Mouse (Mus musculus) lung, postnatal 0 days (tissue): Measurements from ENCODE around the gene Krtap19-3. TPM values are rescaled to one million over a fixed set of nuclear protein-coding genes. Genes with fewer than 3 reads are reported as not detected.

Experiments used
- ATAC-seq: fragments of 200-750 bp; cut with Nextera tagmentation; 2 replicates; pipeline ENCODE4 v1.8.0; 2017; ENCODE audit warnings: moderate library complexity
- DNase-seq: peaks from one replicate; pipeline ENCODE4 v3.0.0-alpha.2; 2016; ENCODE audit warnings: low spot score
- H3K27ac ChIP-seq: fragments of 300-500 bp; sonication (generic); 2 replicates; pipeline ENCODE4 v1.5.1; 2014; ENCODE audit warnings: antibody characterized with exemption, mild to moderate bottlenecking, low read length, mixed read lengths
- H3K27me3 ChIP-seq: fragments of 300-500 bp; sonication (generic); replicated peaks from 2 replicates; pipeline ENCODE4 v1.6.1; 2014; ENCODE audit warnings: low read length, mixed read lengths; ENCODE audit not compliant: insufficient read depth
- H3K36me3 ChIP-seq: fragments of 300-500 bp; sonication (generic); 2 replicates; pipeline ENCODE4 v1.6.1; 2014; ENCODE audit warnings: low read length, mixed read lengths; ENCODE audit not compliant: insufficient read depth
- H3K4me1 ChIP-seq: fragments of 300-500 bp; sonication (generic); 2 replicates; pipeline ENCODE4 v1.6.1; 2014; ENCODE audit warnings: antibody characterized with exemption, low read depth, low read length, mixed read lengths; ENCODE audit not compliant: insufficient read depth
- H3K4me2 ChIP-seq: fragments of 300-500 bp; sonication (generic); replicated peaks from 2 replicates; pipeline ENCODE4 v1.6.1; 2014; ENCODE audit warnings: low read depth, mild to moderate bottlenecking, low read length, moderate library complexity, mixed read lengths
- H3K4me3 ChIP-seq: fragments of 300-500 bp; sonication (generic); 2 replicates; pipeline ENCODE4 v1.5.1; 2014; ENCODE audit warnings: low read depth, low read length
- H3K9ac ChIP-seq: fragments of 300-500 bp; sonication (generic); replicated peaks from 2 replicates; pipeline ENCODE4 v1.6.1; 2014; ENCODE audit warnings: low read depth, mild to moderate bottlenecking
- H3K9me3 ChIP-seq: fragments of 300-500 bp; sonication (generic); 2 replicates; pipeline ENCODE4 v1.6.1; 2016; ENCODE audit warnings: low read length, mixed read lengths
- CTCF ChIP-seq: IDR thresholded peaks from 2 replicates; pipeline ENCODE4 v1.5.1; 2016; ENCODE audit warnings: antibody characterized with exemption, mild to moderate bottlenecking
- EP300 ChIP-seq: IDR thresholded peaks from 2 replicates; pipeline ENCODE4 v1.6.1; 2016; ENCODE audit warnings: antibody characterized with exemption, mild to moderate bottlenecking, control low read depth
- whole genome bisulfite sequencing: fragments of 180-500 bp; shearing (Covaris S2); extraction: QIAGEN DNeasy Blood & Tissue Kit; methylation state at CpG from one replicate; pipeline ENCODE4 v1.1.7; 2014; 5-methylcytosine and 5-hydroxymethylcytosine counted together
- polyA plus RNA-seq: library from polyadenylated mRNA; unstranded; fragments of >200 nt; fragmentation: Nextera tagmentation; extraction: Ambion mirVana; gene quantifications from 2 replicates; pipeline ENCODE4 v1.2.1, GENCODE M21; 2015

Krtap19-3 gene
- polyA plus RNA-seq: not detected in 2 replicates

DNA sequence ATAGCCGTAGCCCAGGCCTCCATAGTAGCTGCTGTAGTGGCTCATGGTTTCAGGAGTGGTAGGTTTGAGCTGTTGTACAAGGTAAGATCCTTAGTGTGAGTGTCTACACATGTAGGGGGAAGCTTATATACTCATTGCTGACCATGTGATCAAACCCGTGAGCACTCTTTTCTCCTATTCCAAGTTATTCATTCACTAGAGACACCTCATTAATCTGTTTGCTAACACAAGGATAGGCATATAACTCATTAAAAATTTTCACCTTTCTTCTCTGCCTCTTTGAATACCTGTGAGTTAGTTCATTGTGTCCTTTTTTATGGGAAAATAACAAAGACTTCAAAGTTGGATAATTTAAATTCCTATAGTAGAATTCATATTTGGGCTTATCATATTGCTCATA, at the start of gene Krtap19-3:
TSS of gene Krtap19-3 (minus strand) at position 101 of the 400 bp plus-strand sequence.
- Histone ChIP-seq H3K9ac (no peak within 1 kb of the TSS), H3K27me3 (no peaks in the 10 kb centered on the region), H3K27ac (no peak within 1 kb of the TSS), H3K9me3 (no peaks in the 10 kb centered on the region), H3K36me3 (no peaks in the 10 kb centered on the region), H3K4me3 (no peak within 1 kb of the TSS), H3K4me2 (no peak within 1 kb of the TSS), H3K4me1 (no peaks in the 10 kb centered on the region)
- no peak for DNase-seq
- no peak for ATAC-seq
- WGBS: 70% methylated on average over 2 of the region's 2 CpGs
- no peak for TF ChIP-seq CTCF
- no peak for TF ChIP-seq EP300

DNA sequence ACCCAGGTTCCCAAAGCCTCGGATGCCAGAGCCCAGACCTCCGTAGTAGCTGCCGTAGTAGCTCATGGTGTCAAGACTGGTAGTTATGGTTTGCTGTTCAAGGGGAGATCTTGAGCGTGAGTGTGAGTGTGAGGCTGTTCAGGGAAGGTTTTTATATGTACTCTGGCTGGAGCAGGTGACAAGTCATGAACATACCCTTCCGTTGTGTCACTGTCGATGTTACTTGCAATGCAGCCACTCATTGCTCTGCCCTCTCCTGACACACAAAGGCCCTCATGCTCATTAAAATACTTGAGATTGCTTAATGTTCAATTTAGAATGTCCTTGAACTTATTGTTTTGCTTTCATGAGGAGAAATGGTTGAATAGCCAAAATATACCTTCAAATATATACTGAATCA, 18.5 kb upstream of the Krtap19-3 start, which contains the start of gene Krtap19-5:
TSS of gene Krtap19-5 (minus strand) at position 101 of the 400 bp plus-strand sequence.
- H3K9ac ChIP-seq: no peak within 1 kb of the TSS
- no peaks in the 10 kb centered on the region for H3K27me3 ChIP-seq
- ATAC-seq (no peak), DNase-seq (no peak)
- 84% methylated on average over 6 of the region's 6 CpGs for WGBS
- no peak within 1 kb of the TSS for H3K27ac ChIP-seq
- no peaks in the 10 kb centered on the region for H3K4me1 ChIP-seq
- no peak for TF ChIP-seq CTCF
- no peak for TF ChIP-seq EP300
- H3K4me2 ChIP-seq: no peak within 1 kb of the TSS
- no peaks in the 10 kb centered on the region for H3K36me3 ChIP-seq
- no peaks in the 10 kb centered on the region for H3K9me3 ChIP-seq
- H3K4me3 ChIP-seq: no peak within 1 kb of the TSS

DNA sequence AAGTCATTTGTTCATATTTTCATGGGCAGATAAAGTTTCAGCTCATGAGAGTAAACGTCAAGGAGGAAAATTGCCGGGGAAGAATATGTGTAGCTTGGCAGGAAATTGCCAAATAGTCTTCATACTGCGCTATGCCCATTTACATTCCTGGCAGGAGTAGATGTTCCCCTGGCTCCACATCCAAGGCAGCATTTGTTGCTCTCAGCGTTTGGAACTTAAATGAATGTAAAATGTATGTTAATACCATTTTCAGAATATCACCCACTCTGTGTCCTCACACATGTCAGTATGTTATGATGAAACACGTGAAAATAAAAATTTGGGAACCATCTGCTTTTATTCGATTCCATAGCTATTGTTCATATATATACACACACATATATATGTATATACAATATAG, 9.0 kb upstream of the Krtap19-3 start:
- ATAC-seq: no peak

GRCm38 (mm10) chr16:88884989-88885388, 7.2 kb upstream of the Krtap19-3 start, which contains the start of gene Krtap19-4:
Gene Krtap19-4, minus strand, starts transcription at chr16:88885089.
- DNase-seq (no peak), ATAC-seq (no peak)
- Histone ChIP-seq H3K4me3 (no peak within 1 kb of the TSS), H3K27me3 (no peaks in the 10 kb centered on the region), H3K9ac (no peak within 1 kb of the TSS), H3K4me1 (no peaks in the 10 kb centered on the region), H3K4me2 (no peak within 1 kb of the TSS), H3K9me3 (no peaks in the 10 kb centered on the region), H3K27ac (no peak within 1 kb of the TSS), H3K36me3 (no peaks in the 10 kb centered on the region)
- WGBS: 85% methylated on average over 5 of the region's 5 CpGs
- TF ChIP-seq CTCF (no peak), EP300 (no peak)

More for the DNA sequence above, 9.0 kb upstream of the Krtap19-3 start:
- TF ChIP-seq EP300 (no peak), CTCF (no peak)
- Histone ChIP-seq H3K4me3 (no peak overlapping the region), H3K27ac (no peak overlapping the region), H3K36me3 (no peaks in the 10 kb centered on the region), H3K9ac (no peak overlapping the region), H3K9me3 (no peaks in the 10 kb centered on the region), H3K4me1 (no peaks in the 10 kb centered on the region), H3K27me3 (no peaks in the 10 kb centered on the region), H3K4me2 (no peak overlapping the region)
- WGBS: 68% methylated on average over 6 of the region's 6 CpGs
- DNase-seq: no peak

DNA sequence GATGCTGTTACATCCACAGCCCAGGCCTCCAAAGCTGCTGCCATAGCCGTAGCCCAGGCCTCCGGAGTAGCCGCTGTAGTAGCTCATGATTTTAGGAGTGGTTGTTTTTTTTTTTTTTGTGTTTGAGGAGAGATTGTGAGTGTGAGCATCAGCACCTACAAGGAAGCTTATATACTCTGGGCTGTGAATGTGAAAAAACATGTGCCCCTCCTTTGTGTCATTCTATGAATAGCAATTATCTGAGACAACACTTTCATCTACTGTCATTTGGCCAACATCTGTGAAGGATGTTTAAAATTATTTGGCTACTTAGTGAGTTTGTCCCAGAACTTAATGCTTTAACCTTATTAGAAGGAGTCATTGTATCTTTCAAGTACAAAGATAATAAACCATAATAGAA, 3.7 kb downstream of the Krtap19-3 start, which contains the start of gene Krtap19-2:
TSS of gene Krtap19-2 (minus strand) at position 101 of the 400 bp plus-strand sequence.
- no peaks in the 10 kb centered on the region for H3K27me3 ChIP-seq
- H3K9ac ChIP-seq: no peak within 1 kb of the TSS
- DNase-seq (no peak), ATAC-seq (no peak)
- H3K4me1 ChIP-seq: no peaks in the 10 kb centered on the region
- no peaks in the 10 kb centered on the region for H3K9me3 ChIP-seq
- no peaks in the 10 kb centered on the region for H3K36me3 ChIP-seq
- WGBS: 94% methylated on average over 3 of the region's 3 CpGs
- no peak within 1 kb of the TSS for H3K27ac ChIP-seq
- H3K4me2 ChIP-seq: no peak within 1 kb of the TSS
- no peak within 1 kb of the TSS for H3K4me3 ChIP-seq
- no peak for TF ChIP-seq EP300
- TF ChIP-seq CTCF: no peak

- H3K9ac ChIP-seq: no peak within 1 kb of the TSS
- WGBS: 78% methylated on average over 6 of the region's 6 CpGs
- TF ChIP-seq CTCF (no peak), EP300 (no peak)
- no peak within 1 kb of the TSS for H3K27ac ChIP-seq
- no peak within 1 kb of the TSS for H3K4me2 ChIP-seq
- ATAC-seq (no peak), DNase-seq (no peak)
- H3K27me3 ChIP-seq: no peaks in the 10 kb centered on the region
- H3K4me1 ChIP-seq: no peaks in the 10 kb centered on the region
- no peaks in the 10 kb centered on the region for H3K36me3 ChIP-seq
- no peaks in the 10 kb centered on the region for H3K9me3 ChIP-seq
- H3K4me3 ChIP-seq: no peak within 1 kb of the TSS
These were observed 8.5 kb downstream of the Krtap19-3 start, which contains the start of gene Krtap19-1 for GRCm38 (mm10) chr16:88869311-88869710. Gene Krtap19-1, minus strand, starts transcription at chr16:88869411.
